Mouse (Mus musculus) left cerebral cortex, adult 2 months (tissue): ENCODE results near the gene Pacsin1. TPM values are rescaled to one million over a fixed set of nuclear protein-coding genes. Genes with fewer than 3 reads are reported as not detected.
A peak's percentile ranks its signal among the peaks of the same experiment; 100 is the strongest.

Source experiments
- DNase-seq, 2 experiments: peaks; one replicate each; pipeline ENCODE4 v3.0.0; 2021 to 2022; ENCODE audit warnings: low spot score in 2 of 2, mixed read lengths in 1 of 2; ENCODE audit errors: extremely low spot score in 1 of 2
- H3K27ac ChIP-seq: fragments of 200-600 bp; 2 replicates; pipeline ENCODE4 v1.8.1; 2022
- H3K4me3 ChIP-seq: fragments of 200-600 bp; 2 replicates; pipeline ENCODE4 v1.8.1; 2022
- CTCF ChIP-seq: fragments of 200-600 bp; IDR thresholded peaks from 2 replicates; pipeline ENCODE4 v1.8.1; 2022; ENCODE audit warnings: antibody characterized with exemption, mild to moderate bottlenecking, moderate library complexity
- intact Hi-C: fragments of 180-260 bp; cut with DNase I; formaldehyde crosslinking; loops from one replicate; pipeline ENCODE4 v1.15.1; 2025
- total RNA-seq, 2 experiments: library from RNA; stranded (reverse); gene quantifications; 2 replicates each; pipeline ENCODE4 v1.2.3; 2021

Pacsin1 gene
- total RNA-seq, 2 experiments from 2014 or later: 436 to 459 TPM

DNA sequence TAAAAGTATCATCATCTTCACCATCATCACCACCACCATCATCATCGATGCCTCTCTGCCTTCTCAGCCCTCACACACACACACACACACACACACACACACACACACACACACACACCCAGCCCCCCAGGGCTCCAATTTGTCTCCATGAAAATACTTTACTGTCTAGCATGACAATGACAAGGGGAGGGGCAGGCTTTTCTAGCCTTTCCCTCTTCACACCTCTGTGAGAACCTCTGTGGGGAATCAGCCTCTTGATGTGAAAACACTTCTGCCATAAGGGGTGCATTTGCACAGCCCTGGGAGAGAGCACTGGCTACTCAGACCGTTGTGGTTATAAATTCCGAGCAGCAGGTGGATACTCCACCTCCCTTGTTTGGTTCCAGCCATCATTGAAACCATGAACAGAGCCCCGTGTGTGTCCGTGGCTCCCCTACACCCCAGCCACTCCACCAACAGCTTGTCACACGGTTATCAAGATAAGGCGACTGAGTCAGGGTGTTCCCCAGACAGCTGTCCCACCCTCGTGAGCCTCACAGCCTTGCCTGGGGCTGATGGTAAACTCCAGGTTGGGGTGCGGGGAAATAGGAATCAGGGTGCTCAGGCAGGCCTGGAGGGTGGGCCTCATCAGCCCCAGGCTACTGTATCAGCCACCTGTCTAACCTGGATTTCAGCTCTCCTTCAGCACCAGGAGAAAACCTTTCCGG, 1.9 kb upstream of the Pacsin1 start:
- Histone ChIP-seq H3K4me3 (no peak overlapping the region), H3K27ac (no peak overlapping the region)
- no peak for DNase-seq
- no peak for TF ChIP-seq CTCF
- intact Hi-C loops: loop anchor here (10.0 kb wide), 1 partner anchor 181 kb away; the partner anchor contains the start of gene Snrpc

DNA sequence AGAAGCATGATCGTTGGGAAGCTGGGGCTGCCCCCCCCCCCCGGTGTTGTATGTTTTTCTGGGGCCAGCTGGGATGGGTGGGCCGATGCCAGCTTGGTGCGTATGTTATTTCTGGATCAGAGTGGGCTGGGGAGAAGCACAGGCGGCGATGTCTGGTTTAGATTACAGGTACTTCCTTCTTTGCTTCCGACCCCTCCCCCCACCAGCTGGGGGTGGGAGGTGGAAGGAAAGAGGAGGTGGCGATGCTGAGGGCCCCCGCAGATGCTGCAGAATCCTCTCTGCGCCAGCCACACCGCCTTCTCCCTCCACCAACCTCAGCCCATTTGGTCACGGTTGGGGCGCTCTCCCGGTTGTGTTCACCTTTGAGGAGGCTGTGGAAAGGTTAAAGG, 696 bp downstream of the Pacsin1 start:
- H3K27ac ChIP-seq: peak overlapping the region; percentile 90
- intact Hi-C loops: loop anchor here (1.0 to 10.0 kb wide), 5 partner anchors 17 to 179 kb away; partner anchors contain the start of gene Snrpc
- peak; percentile 74 to 82 for DNase-seq
- H3K4me3 ChIP-seq: peak overlapping the region; percentile 64
- no peak for TF ChIP-seq CTCF

GRCm38 (mm10) chr17:27656414-27656813, 1.1 kb downstream of the Pacsin1 start:
- DNase-seq: no peak
- peak overlapping the region; percentile 90 for H3K27ac ChIP-seq
- peak overlapping the region; percentile 64 for H3K4me3 ChIP-seq
- TF ChIP-seq CTCF: no peak
- intact Hi-C loops: loop anchor here (1.0 to 10.0 kb wide), 5 partner anchors 17 to 178 kb away; partner anchors contain the start of gene Snrpc

GRCm38 (mm10) chr17:27657123-27657522, 1.8 kb downstream of the Pacsin1 start:
- intact Hi-C loops: loop anchor here (2.0 to 10.0 kb wide), 4 partner anchors 20 to 178 kb away; partner anchors contain the start of gene Snrpc
- no peak for TF ChIP-seq CTCF
- Histone ChIP-seq H3K4me3 (peak overlapping the region; percentile 64), H3K27ac (peak overlapping the region; percentile 90)
- DNase-seq: no peak

GRCm38 (mm10) chr17:27658767-27659166, 3.5 kb downstream of the Pacsin1 start:
- TF ChIP-seq CTCF: no peak
- no peak for DNase-seq
- Histone ChIP-seq H3K4me3 (no peak overlapping the region), H3K27ac (no peak overlapping the region)
- intact Hi-C loops: loop anchor here (10.0 kb wide), 1 partner anchor 176 kb away; the partner anchor contains the start of gene Snrpc

DNA sequence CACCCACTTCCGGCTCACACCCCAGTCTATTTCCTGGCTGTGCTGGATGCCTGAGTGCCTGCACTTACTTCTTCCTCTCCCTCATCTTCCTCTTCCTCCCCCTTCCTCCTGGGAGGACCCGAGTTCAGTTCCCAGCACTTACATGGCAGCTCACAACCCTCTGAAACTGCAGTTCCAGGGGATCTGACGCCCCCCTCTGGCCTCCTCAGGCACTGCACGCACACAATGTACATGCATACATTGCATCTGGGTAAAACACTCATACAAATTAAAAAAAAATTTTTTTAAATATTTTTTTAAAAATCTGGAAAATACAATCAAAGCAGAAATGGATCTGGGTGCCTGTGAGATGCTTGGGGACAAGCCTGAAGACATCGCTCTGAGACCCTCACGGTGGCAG, 16.4 kb downstream of the Pacsin1 start:
- Histone ChIP-seq H3K4me3 (no peak overlapping the region), H3K27ac (no peak overlapping the region)
- peak; percentile 37 for TF ChIP-seq CTCF
- no peak for DNase-seq
- intact Hi-C loops: no loop called here

- intact Hi-C loops: no loop called here
- TF ChIP-seq CTCF: no peak
- H3K27ac ChIP-seq: no peak overlapping the region; the same call in 1 of the 2 replicates
- no peak for DNase-seq
- no peak overlapping the region for H3K4me3 ChIP-seq
Measured at GRCm38 (mm10) chr17:27673945-27674344, 18.6 kb downstream of the Pacsin1 start.

GRCm38 (mm10) chr17:27675453-27675852, 20.1 kb downstream of the Pacsin1 start:
- H3K27ac ChIP-seq: peak overlapping the region; percentile 67

DNA sequence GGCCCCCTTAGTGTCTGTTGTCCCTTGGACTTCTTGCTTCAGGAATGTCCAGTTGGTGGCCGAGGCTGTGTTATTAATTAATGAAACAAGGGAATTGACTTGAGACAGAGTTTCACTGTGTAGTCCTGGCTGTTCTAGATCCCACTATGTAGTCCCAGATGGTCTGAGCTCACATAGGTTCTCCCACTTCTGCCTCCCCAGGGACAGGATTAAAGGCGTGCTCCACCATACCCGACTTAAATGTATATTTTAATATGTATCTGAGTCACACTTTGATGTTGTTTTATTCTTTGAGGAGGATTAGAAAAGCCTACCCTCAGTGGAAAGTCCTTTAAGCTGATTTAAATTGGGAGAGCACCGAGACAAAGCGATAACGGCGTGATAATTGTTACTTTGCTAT, 21.0 kb downstream of the Pacsin1 start:
- DNase-seq: no peak
- Histone ChIP-seq H3K27ac (peak overlapping the region; percentile 67), H3K4me3 (no peak overlapping the region)
- intact Hi-C loops: loop anchor here (2.0 kb wide), 2 partner anchors 19 to 33 kb away; no protein-coding TSS in a partner anchor
- no peak for TF ChIP-seq CTCF

More at GRCm38 (mm10) chr17:27675453-27675852, 20.1 kb downstream of the Pacsin1 start:
- intact Hi-C loops: no loop called here
- no peak for DNase-seq
- peak; percentile 29 for TF ChIP-seq CTCF
- no peak overlapping the region for H3K4me3 ChIP-seq

DNA sequence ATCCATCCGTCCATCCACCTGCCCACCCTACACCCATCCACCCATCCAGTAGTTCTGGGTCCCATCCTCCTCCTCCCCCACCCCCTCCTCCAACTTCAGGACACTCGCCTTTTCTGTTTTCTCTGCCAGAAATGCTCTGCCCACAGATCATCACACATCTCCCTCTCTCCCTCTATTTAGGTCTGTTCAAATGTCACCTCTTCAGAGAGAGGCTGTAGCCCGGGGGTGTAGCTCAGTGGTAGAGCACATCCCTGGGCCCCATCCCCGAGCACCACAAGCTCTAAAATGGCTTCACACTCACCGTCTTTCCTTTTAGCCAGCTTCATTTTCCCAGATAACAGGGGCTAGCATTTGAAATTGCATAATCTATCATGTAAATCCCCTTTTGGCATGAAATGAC, 22.4 kb downstream of the Pacsin1 start:
- no peak for TF ChIP-seq CTCF
- peak overlapping the region; percentile 83 for H3K27ac ChIP-seq
- DNase-seq: no peak
- H3K4me3 ChIP-seq: no peak overlapping the region
- intact Hi-C loops: loop anchor here (1.0 to 2.0 kb wide), 3 partner anchors 8 to 35 kb away; no protein-coding TSS in a partner anchor

- DNase-seq: no peak
- Histone ChIP-seq H3K4me3 (no peak overlapping the region), H3K27ac (peak overlapping the region; percentile 83)
- TF ChIP-seq CTCF: no peak
- intact Hi-C loops: no loop called here
Measured at GRCm38 (mm10) chr17:27678924-27679813, 23.9 kb downstream of the Pacsin1 start.
